Mouse (Mus musculus) Muller cell, postnatal 12 days (primary cell): ENCODE results near the gene Eln.
A peak's percentile ranks its signal among the peaks of the same experiment; 100 is the strongest.

Experiments used
- DNase-seq: peaks from one replicate; pipeline ENCODE4 v3.0.0-alpha.2; 2015; ENCODE audit errors: inconsistent ontology term

The Eln gene

DNA sequence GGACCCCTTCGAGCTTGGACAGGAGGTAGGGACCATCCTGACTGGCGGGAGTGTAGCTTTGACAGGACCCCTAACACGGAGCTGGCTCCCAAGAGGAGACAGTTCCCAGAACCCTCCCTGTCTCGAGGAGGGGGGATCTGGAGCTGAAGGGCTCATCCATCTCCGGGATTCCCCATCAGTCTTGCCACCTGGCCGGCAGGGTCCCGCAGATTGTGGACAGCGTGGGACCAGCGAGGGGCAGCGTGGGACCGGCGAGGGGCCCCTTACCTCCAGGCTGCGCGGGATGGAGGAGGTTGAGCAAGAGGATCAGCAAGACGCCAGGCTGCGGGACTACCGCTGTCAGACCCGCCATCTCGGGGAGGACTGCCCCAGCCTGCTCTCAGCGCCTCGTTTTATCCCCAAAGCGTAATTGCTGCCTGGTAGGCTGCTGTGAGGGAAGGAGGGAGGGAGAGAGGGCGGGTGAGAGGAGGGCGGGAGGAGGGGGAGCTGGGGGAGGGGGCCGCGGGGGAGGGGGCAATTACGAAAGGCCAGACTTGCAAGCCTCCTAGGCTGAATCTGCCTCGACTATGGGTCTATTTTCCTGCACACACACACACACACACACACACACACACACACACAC is at the start of gene Eln:
Gene Eln, minus strand, starts transcription at position 434 of the 622 bp plus-strand sequence.
- peak; percentile 50 for DNase-seq

DNA sequence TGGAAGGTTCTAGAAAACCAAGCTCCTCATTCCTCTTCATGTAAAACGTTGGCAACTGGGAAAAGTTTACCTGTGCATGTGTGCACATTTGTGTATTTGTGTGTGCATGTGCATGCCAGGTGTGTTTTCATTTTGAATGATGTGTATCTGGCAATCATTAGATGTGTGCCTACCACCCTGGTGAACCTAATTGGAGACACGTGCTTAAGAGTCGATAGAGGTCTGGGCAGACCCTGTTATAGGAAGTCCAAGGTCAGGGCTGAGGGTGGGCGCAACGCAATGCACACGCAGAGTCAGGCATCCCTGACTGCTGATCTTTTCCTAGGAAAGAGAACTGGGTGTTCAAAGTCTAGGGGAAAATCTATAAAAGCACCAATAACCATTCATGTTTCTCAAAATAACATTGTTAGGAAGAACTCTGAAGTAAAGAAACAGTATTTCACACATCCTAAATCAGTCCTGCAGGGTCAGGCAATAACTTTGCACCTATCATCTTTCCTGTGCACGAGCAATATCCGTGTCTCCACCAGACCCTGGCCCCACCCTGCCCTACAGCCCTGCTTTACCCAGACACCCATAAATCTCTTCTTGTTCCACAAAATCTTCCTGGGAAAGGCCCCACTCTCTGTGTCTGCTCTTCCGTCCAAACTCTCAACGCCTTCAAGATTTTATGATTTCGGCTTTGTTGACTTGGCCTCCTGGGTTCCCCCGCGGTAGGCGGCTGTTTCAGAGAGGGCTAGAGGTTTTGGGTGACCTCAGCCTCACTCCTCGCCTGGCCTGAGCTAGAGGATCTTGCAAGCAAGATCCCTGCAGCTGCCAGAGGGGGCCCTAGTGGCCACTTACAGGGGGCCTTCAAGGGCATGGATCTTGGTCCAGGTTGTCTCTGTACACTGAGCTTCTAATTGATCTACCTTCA is 43.2 kb upstream of the Eln start:
- DNase-seq = no peak

DNA sequence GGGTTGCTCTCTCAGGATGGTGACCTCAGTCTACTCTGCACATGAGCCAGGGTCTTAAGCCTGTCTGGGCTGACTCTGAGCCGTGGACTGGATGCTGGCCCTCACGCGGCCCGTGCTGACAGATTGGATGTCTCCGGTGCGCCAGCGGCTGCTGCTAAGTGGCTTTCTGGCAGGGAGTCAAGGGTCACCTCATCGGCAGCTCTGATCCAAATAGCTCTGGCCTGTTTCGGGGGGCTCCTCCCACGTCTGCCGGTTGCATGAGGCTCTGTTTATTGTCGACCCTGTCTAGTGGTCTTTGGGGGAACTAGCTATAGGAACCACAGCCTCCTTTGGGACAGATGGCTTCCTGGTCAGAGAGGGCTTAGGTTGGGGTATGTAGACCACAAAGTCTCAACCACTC is 41.1 kb upstream of the Eln start:
- DNase-seq = no peak

DNA sequence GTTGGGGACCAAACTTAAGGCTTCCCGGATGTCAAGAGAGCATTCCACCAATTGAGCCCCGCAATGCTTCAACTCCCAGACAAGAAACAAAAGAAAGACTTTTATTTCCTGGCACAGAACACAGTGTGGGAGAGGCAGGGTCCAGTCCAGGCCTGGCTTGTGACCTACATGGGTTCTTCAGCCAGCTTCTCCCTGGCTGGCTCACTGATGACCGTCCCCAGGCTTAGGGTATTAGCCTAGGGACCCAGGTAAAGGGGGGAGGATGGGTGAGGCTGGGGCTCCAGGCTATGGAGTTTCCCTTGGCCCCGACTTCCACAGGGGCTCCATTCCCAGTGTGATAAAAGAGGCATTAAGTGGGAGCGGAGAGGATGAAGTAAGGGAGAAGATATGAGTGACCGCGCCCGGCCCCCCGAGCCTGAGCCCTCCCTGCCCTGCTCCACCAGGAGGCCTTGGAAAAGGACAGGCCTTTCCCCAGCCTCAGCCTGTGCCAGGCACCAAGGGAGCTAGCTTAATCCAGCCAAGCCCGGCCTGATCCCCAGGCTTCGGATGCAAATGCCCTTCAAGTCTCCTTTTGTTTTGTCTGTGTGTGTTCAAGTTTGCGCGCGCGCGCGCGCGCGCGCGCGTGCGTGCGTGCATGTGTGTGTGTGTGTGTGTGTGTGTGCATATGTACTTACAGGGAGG is 38.7 kb upstream of the Eln start:
- peak; percentile 22 for DNase-seq

DNA sequence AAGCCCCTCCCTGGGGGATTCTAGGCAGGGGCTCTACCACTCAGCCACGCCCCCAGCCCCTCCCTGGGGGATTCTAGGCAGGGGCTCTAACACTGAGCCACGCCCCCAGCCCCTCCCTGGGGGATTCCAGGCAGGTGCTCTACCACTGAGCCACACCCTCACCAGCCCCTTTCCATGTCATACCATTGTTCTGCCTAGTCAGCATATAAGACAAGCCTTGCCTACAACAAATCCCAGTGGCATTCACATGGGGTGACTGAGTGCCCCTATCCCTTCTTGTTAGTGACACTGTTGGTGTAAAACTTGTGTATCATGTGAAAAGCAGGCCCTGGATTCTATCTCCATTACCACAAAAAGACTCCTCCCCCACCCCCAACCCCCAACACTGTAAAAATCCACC is 36.7 kb upstream of the Eln start:
- DNase-seq = no peak

DNA sequence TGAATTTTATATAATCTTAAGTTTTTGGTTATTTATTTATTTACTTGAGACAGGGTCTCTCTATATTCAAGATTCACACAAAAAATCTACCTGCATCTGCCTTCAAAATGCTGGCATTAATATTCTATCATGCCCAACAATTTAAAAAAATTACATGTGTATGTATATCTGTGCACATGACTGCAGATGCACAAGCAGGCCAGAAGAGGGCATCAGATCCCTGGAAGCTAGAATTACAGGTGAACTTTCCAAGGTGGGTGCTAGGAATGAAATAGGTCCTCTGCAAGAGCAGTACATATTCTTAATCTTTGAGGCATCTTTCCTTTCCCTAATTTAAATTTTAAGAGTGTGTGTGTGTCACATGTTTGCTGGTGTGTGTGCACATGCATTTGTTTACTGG is 33.8 kb upstream of the Eln start:
- no peak for DNase-seq

DNA sequence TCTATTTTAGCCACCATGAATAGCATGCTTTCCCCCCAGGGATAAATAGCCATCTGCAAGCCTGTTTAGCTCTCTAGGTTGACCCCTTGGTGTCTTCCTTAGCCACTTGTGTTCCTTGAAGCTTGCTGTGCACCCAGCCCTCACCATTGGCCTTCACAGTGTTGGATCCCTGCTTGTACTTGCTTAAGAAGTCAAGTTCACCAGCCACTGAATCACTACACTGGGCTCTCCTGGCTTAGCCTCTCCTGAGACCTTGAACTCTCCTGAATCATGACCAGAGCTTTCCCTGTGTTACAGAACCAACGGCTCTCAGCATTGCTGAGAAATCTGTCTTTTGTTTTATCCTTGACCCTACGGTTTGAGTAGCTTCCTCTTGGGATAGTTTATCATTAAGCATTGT is 33.0 kb upstream of the Eln start:
- no peak for DNase-seq

DNA sequence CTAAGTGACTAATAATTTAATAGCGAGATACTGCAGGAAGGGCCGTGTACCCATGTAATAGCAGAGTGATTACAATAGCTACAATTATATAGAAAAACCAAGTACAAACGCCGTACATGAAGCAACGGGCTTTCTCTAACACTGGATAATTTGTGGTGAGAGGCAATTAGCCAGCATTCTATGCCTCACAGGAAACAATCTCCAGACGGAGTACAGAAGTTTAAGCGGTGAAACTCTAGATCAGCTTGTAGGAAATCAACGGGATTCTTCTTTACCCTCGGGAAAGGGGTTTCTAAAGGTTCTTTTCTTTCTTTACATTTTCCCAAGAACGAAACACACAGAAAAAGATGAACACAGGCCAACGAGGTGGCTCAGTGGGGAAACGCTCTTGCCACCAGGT is 29.4 kb upstream of the Eln start:
- no peak for DNase-seq

DNA sequence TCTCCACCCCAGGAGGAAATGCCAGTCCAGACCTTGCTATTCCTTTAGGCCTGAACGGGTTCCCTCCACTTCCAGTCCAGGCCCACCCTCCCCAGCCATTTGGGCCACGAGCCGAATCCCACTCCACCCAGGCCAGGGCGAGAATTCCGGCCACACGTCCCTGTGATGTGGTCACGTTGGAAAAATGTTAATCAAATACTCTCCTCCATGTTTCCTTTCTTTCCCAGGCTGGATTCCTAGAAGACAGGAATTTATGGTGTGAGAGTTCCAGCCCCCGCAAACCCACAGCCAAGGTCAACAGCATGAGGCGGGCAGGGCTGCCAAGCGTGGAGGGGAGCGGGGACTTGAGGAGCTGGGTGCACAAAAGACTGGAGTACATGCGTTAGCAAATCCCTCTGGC is 25.4 kb upstream of the Eln start:
- peak; percentile 54 for DNase-seq

DNA sequence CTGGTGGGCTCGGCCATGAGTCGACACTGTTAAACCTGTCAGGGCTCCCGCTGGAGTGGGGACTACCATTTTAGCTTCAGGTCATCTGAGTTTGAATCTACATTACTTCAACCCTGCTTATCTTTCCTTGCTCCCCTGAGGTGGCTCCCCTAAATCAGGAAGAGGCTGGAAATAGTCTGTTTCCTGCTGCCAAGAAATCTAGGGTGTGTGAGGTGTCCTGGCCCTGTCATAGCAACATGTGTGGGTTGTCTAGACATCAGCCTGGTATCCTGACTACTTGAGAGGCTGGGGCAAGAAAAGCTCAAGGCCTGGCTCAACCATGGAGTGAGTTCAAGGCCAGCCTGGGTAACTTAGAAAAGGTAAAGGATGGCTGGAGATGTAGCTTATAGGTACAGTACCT is 24.6 kb upstream of the Eln start:
- no peak for DNase-seq

DNA sequence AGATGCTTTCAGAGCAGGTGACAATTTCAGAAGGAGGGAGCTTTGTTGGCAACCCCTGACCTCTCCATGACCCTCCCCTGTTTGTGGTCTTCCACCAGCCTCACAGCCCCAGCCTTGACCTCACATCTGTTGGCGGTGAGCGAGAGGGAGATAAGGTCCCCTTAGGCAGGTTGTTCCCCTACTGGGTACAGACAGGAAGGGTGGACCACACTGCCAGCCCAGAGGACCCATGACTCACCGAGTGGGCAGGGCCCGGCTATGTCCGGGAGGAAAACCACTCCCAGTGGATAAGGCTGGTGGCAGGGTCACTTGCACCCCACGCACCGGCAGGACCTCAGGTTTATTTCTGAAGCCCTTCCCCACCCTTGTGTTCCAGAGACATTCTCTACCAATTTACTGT is 22.1 kb upstream of the Eln start:
- no peak for DNase-seq

DNA sequence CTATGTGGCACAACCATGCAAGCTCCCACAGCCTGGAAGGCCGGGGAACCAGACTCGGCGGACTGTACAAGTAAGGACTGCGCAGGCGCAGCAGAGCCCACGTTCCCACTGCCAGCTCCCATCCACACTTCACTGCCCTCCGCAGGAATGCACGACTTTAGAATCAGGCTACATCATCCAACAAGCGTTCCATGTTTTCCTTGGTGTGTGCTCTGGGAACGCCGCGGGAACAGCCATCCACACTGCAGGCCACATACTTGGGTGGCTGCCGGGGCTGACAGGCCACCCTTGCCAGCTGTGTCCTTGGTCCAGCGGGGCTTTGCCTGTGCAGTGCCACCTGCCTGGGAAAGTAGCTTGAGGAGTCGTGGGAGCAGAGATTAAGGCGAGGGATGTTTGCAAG is 18.3 kb upstream of the Eln start:
- no peak for DNase-seq

DNA sequence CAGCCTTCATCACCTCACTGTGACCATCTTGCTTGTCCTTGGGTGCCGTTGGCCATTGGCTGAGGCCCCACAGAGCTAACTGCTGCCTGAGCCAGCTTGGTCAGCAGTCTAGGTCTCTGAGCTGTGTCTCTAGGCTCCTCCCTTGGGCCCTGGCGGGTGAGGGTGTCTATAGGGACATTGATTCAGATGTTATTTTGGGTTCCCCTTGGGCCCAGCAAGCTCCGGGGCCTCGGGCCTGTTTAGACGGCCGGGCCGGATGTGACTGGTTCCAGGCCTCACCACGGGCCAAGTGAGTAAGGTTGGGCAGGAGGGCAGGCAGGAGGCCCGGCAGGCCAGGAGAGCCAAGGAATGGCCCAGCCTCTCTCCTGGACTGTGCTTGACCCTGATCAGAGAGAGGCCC is 16.2 kb upstream of the Eln start:
- DNase-seq = no peak

DNA sequence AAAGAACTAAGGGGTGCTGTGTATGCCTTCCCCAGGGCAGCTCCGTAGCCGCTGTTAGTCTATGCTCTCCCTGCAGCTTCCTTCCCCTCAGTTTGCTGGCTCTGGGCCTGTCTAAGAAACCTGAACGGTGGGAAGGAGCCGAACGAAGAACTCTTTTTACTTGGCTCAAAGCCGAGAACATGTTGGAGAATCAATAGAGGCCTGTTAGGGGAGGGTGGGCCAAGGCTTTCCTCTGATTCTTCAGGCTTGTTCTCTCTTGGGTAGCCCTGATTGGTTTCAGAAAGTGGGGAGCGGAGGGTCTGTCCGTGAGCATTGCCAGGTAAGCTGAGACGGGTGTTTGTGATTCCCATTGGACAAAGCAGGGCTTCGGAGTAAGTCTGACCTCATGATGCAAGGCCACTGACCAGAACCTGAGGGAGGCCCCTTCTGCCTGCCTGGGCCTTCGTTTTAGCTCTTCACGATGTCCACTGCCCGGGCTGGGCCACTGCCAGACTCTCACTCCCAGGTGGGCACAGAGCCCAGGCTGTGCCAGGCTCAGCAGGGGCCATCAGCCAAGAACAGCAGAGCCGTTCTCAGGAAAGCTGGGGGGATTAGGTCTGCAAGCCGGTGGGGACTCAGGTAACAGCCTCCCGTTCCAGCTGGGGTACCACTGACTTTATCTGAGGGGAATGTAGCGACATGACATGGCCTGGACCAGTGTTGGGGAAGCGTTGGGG is 14.4 kb upstream of the Eln start:
- DNase-seq = no peak

DNA sequence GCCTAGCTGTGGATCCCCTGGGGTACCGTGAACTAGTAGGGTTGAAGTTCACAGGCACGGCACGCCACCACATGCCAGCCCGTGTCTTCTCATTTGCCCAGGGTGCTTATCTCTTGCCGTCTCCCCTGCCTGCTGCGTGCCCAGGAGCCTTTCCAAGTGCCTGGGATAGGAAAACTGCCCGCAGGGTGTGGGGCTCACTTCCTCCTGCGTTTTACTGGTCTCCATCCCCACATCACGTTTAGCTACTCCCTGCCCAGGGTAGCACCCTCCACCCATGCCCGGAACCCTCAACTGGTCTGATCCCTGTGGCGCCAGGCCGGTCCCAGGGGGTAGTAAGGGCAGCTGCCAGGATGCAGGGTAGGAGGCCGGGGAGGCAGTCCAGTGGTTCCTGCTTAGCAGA is 8.9 kb upstream of the Eln start:
- no peak for DNase-seq

DNA sequence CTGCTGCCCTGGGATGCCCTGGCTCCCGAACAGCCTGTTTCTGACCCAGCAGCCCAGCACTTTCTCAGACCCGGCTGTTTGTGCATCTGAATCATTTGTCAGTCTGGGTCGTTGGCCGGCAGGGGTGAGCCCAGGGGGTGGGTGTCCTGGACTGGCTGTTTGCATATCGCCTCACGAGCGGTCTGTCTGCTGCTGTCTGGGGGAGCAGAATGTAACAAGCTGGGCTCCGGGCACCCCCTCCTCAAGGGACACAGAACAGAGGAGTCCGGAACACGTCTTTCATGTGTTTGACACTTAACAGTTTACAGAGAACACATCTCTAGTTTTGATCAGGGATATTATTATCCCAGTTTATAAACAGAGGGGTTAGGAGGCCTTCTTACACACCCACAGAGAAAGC is 7.0 kb upstream of the Eln start:
- no peak for DNase-seq

DNA sequence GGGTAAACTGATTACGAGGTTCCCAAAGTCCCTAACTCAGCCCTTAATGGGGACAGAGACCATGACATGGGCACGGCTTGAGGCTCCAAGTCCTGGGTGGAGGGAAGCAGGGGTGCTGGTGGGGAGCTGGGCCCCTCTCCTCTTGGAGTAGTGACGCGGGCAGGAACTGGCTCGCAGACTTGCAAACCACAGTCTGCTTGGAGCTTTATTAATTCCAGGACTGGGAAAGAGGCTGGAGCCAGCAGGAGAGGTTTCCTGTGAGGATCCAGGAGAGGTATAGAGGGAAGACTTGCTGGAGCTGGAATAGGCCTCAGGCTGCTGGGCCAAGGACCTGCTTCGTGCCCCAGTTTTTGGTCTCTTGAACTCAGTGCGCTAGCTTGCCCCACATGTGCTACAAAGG is 3.3 kb upstream of the Eln start:
- DNase-seq = no peak

DNA sequence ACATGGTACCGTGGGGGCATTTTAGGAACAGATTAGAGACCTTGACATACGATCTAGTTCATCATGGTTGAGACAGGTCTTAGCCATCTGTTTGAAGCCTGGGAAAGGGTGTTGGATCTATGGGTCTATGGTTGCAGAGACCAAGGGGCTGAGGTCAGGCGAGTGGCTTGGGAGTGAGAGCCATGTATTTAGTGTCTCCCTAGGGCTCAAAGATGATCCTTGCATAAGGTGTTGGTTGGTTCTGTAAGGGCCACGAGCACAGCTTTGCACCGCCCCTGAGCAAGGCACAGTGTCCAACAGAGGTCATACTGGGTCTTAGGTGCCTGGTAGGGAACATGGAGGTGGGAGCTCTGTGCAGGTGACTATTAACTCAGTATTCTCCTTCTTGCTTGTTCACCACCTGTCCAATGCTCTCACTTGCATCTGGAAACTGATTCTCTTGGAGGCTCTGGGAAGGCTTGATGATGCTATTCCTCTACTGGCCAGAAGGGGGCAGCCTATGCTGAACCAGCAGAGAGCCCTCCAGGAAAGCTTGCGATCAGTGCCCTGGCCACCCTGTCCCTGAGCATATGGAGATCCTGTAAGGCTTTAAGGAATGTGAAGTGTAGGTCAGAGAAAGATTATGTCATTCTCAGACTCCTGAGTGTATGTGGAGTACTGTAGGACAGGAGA is 960 bp upstream of the Eln start:
- peak; percentile 36 for DNase-seq

DNA sequence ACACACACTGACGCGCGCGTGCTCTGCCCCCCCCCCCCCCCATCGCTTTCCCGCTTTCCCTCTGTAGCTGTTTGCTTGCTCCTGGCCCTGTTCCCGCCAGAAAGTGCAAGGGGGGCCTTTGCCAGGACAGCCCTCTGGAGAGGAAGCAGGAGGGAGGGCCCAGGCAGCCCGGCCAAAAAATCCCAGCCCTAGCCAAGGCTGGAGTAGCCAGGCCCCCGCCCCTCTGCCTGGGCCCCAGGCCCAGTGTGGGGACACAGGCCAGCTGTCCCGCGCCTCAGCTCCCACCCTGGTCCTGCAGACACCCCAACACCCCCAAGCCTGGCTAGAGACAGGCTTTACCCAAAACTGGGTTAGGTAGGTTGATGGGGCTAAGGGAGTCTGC is 380 bp upstream of the Eln start:
- DNase-seq = peak; percentile 50

DNA sequence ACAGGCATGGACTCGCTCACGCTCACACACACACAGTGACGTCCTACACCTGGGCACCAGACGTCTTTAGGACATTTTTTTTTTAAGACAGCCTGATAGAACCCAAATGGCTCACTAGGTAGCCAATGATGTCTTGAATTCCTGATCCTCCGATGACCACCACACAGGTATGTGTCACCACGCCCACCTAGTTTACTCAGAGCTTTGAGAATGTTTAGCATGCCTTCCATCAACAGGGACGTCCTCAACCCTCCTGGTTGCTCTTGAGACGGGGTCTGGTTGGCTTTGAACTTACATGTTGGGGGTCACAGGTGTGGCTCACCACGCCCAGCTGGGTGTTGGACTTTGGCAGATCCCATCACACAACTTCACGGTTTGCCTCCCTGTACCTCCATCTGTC is 922 bp downstream of the Eln start:
- no peak for DNase-seq

DNA sequence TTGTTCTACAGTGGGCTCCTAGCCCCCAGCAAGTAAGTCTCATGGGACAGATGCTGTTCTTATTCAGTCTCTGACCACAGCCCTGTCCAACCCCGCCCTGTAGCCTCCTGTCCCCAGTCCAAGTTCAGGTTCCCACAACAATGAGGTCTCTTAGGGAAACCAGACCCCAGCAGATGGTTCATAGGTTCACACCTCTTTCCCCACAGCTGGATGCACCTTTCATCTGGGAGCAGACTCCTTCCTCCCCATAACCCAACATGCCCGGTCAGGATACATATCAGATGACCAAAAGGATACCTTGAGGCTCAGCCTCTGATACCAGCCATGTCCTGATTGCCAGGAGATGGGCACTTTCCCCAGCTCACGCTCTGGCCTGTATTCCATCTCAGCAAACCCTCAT is 1.3 kb downstream of the Eln start:
- no peak for DNase-seq

DNA sequence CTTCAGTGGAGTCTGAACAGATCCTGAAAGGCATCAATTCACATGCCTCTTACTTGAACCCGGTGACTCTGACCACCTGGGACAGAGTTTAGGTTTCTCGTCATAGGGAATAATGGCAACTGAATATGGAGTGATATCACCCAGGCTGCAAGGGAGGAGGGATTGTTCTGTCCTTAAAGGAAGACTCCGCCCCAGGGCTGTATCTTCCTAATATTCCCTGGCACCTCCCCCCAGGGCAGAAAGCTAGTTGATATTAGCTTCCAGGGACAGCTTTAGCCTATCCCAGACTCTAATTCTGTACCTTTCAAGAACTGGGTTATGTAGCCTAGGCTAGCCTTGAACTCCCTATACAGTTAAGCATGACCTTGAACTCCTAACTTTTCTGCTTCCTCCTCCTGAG is 2.1 kb downstream of the Eln start:
- no peak for DNase-seq
